Mouse (Mus musculus) MEL (cell line): ENCODE results near the gene Skap2. TPM values are rescaled to one million over a fixed set of nuclear protein-coding genes. Genes with fewer than 3 reads are reported as not detected.

Experiments
- DNase-seq: peaks from one replicate; pipeline ENCODE4 v3.0.0; 2011; ENCODE audit warnings: low read depth, low spot score
- H3K27ac ChIP-seq: 2 replicates; pipeline ENCODE4 v1.5.1; 2012; ENCODE audit warnings: low read depth, mild to moderate bottlenecking, control low read depth, low read length, moderate library complexity; ENCODE audit not compliant: control insufficient read depth
- H3K27me3 ChIP-seq, 2 experiments: fragments of 150-350 bp in 1 of 2; sonication (generic) in 1 of 2; 2 replicates each; pipeline ENCODE4 v1.6.1; 2012; ENCODE audit warnings: low read length in 2 of 2, mild to moderate bottlenecking in 2 of 2, improper control_type of control experiment in 1 of 2, moderate library complexity in 1 of 2; ENCODE audit not compliant: insufficient read depth in 2 of 2, control insufficient read depth in 1 of 2
- H3K36me3 ChIP-seq, 2 experiments: 2 replicates each; pipeline ENCODE4 v1.6.1; 2012 to 2014; ENCODE audit warnings: low read length in 2 of 2, improper control_type of control experiment in 1 of 2, inconsistent platforms in 1 of 2, mild to moderate bottlenecking in 1 of 2; ENCODE audit not compliant: insufficient read depth in 2 of 2, control insufficient read depth in 1 of 2
- H3K4me1 ChIP-seq, 2 experiments: fragments of 150-350 bp in 1 of 2; sonication (generic) in 1 of 2; 2 replicates each; pipeline ENCODE4 v1.6.1; 2012; ENCODE audit warnings: low read length in 2 of 2, improper control_type of control experiment in 1 of 2, mild to moderate bottlenecking in 1 of 2; ENCODE audit not compliant: insufficient read depth in 2 of 2, control insufficient read depth in 1 of 2
- H3K4me3 ChIP-seq, 2 experiments: fragments of 150-350 bp in 1 of 2; sonication (generic) in 1 of 2; 2 replicates each; pipeline ENCODE4 v1.5.1; 2012; ENCODE audit warnings: low read depth in 2 of 2, low read length in 2 of 2, mild to moderate bottlenecking in 2 of 2, moderate library complexity in 2 of 2, control low read depth in 1 of 2, improper control_type of control experiment in 1 of 2; ENCODE audit not compliant: control insufficient read depth in 1 of 2, insufficient read depth in 1 of 2
- H3K79me2 ChIP-seq: 2 replicates; pipeline ENCODE4 v1.6.1; 2012; ENCODE audit warnings: mild to moderate bottlenecking, low read length, moderate library complexity; ENCODE audit not compliant: control insufficient read depth, poor library complexity, insufficient read depth
- H3K9ac ChIP-seq: 2 replicates; pipeline ENCODE4 v1.6.1; 2012; ENCODE audit warnings: low read depth, mild to moderate bottlenecking, control low read depth, low read length, moderate library complexity; ENCODE audit not compliant: control insufficient read depth, poor library complexity, severe bottlenecking
- H3K9me3 ChIP-seq: fragments of 150-350 bp; sonication (generic); replicated peaks from 2 replicates; pipeline ENCODE4 v1.6.1; 2012; ENCODE audit warnings: mild to moderate bottlenecking, low read length, improper control_type of control experiment, moderate library complexity; ENCODE audit not compliant: insufficient read depth
- BHLHE40 ChIP-seq: IDR thresholded peaks from 2 replicates; pipeline ENCODE4 v1.6.1; 2012; ENCODE audit warnings: low read depth, mild to moderate bottlenecking, inconsistent platforms, low read length, improper control_type of control experiment, borderline replicate concordance
- CHD1 ChIP-seq: IDR thresholded peaks from 2 replicates; pipeline ENCODE4 v1.6.1; 2012; ENCODE audit warnings: low read depth, mild to moderate bottlenecking, inconsistent platforms, low read length, improper control_type of control experiment
- CHD2 ChIP-seq: IDR thresholded peaks from 2 replicates; pipeline ENCODE4 v1.6.1; 2011; ENCODE audit warnings: low read length, improper control_type of control experiment
- CTCF ChIP-seq, 3 experiments: IDR thresholded peaks in 2 of 3; conservative IDR thresholded peaks in 1 of 3; 2 replicates each; pipeline ENCODE4 v1.5.1; 2011 to 2012; ENCODE audit warnings: low read length in 3 of 3, low read depth in 2 of 3, mild to moderate bottlenecking in 2 of 3, improper control_type of control experiment in 1 of 3, inconsistent platforms in 1 of 3, mixed read lengths in 1 of 3, moderate library complexity in 1 of 3; ENCODE audit not compliant: control insufficient read depth in 1 of 3, insufficient read depth in 1 of 3, poor library complexity in 1 of 3, severe bottlenecking in 1 of 3
- E2F4 ChIP-seq: IDR thresholded peaks from 2 replicates; pipeline ENCODE4 v1.6.1; 2011; ENCODE audit warnings: low read depth, low read length, improper control_type of control experiment, borderline replicate concordance
- EP300 ChIP-seq, 2 experiments: IDR thresholded peaks; 2 replicates each; pipeline ENCODE4 v1.6.1; 2011; ENCODE audit warnings: improper control_type of control experiment in 2 of 2, low read length in 2 of 2, low read depth in 1 of 2, mild to moderate bottlenecking in 1 of 2
- ETS1 ChIP-seq: IDR thresholded peaks from 2 replicates; pipeline ENCODE4 v1.6.1; 2012; ENCODE audit warnings: low read depth, mild to moderate bottlenecking, inconsistent platforms, low read length, improper control_type of control experiment, moderate library complexity
- GABPA ChIP-seq: IDR thresholded peaks from 2 replicates; pipeline ENCODE4 v1.6.1; 2012; ENCODE audit warnings: low read depth, mild to moderate bottlenecking, inconsistent platforms, low read length, improper control_type of control experiment, moderate library complexity
- GATA1 ChIP-seq: IDR thresholded peaks from 2 replicates; pipeline ENCODE4 v1.6.1; 2011; ENCODE audit warnings: low read depth, low read length, improper control_type of control experiment
- JUND ChIP-seq: IDR thresholded peaks from 2 replicates; pipeline ENCODE4 v1.6.1; 2011; ENCODE audit warnings: low read depth, mild to moderate bottlenecking, improper control_type of control experiment, low read length
- KAT2A ChIP-seq: conservative IDR thresholded peaks from 2 replicates; pipeline ENCODE4 v1.6.1; 2012; ENCODE audit warnings: low read depth, low read length, improper control_type of control experiment, inconsistent platforms
- MAFK ChIP-seq: IDR thresholded peaks from 2 replicates; pipeline ENCODE4 v1.6.1; 2011; ENCODE audit warnings: low read depth, mild to moderate bottlenecking, low read length, improper control_type of control experiment, borderline replicate concordance
- MAX ChIP-seq: IDR thresholded peaks from 2 replicates; pipeline ENCODE4 v1.6.1; 2011; ENCODE audit warnings: low read length, improper control_type of control experiment
- MAZ ChIP-seq: IDR thresholded peaks from 2 replicates; pipeline ENCODE4 v1.6.1; 2012; ENCODE audit warnings: low read depth, mild to moderate bottlenecking, inconsistent platforms, low read length, improper control_type of control experiment
- MEF2A ChIP-seq: IDR thresholded peaks from 2 replicates; pipeline ENCODE4 v1.6.1; 2014; ENCODE audit warnings: low read depth, mild to moderate bottlenecking, inconsistent platforms, low read length, improper control_type of control experiment; ENCODE audit not compliant: poor library complexity, insufficient replicate concordance, severe bottlenecking; ENCODE audit errors: extremely low read depth
- MXI1 ChIP-seq: IDR thresholded peaks from 2 replicates; pipeline ENCODE4 v1.6.1; 2011; ENCODE audit warnings: mild to moderate bottlenecking, low read depth, low read length, improper control_type of control experiment
- MYC ChIP-seq: IDR thresholded peaks from 2 replicates; pipeline ENCODE4 v1.6.1; 2011; ENCODE audit warnings: low read depth, mild to moderate bottlenecking, low read length, improper control_type of control experiment, moderate library complexity
- NELFE ChIP-seq: IDR thresholded peaks from 2 replicates; pipeline ENCODE4 v1.6.1; 2011; ENCODE audit warnings: low read depth, low read length, improper control_type of control experiment
- NRF1 ChIP-seq: IDR thresholded peaks from 2 replicates; pipeline ENCODE4 v1.6.1; 2014; ENCODE audit warnings: low read depth, mild to moderate bottlenecking, inconsistent platforms, low read length, improper control_type of control experiment, moderate library complexity; ENCODE audit not compliant: poor library complexity, insufficient read depth, severe bottlenecking
- POLR2A ChIP-seq, 2 experiments: IDR thresholded peaks; 2 replicates each; pipeline ENCODE4 v1.6.1; 2011 to 2012; ENCODE audit warnings: low read length in 2 of 2, mild to moderate bottlenecking in 2 of 2, control low read depth in 1 of 2, improper control_type of control experiment in 1 of 2, low read depth in 1 of 2, moderate library complexity in 1 of 2; ENCODE audit not compliant: control insufficient read depth in 1 of 2, insufficient read depth in 1 of 2, poor library complexity in 1 of 2
- POLR2AphosphoS2 ChIP-seq: IDR thresholded peaks from 2 replicates; pipeline ENCODE4 v1.6.1; 2011; ENCODE audit warnings: low read length, improper control_type of control experiment
- POLR2AphosphoS5 ChIP-seq: IDR thresholded peaks from 2 replicates; pipeline ENCODE4 v1.6.1; 2012; ENCODE audit warnings: low read depth, borderline replicate concordance, mild to moderate bottlenecking, inconsistent platforms, low read length, moderate library complexity, mixed read lengths
- RCOR1 ChIP-seq: IDR thresholded peaks from 2 replicates; pipeline ENCODE4 v1.6.1; 2012; ENCODE audit warnings: low read depth, mild to moderate bottlenecking, inconsistent platforms, low read length, improper control_type of control experiment
- SMC3 ChIP-seq: IDR thresholded peaks from 2 replicates; pipeline ENCODE4 v1.6.1; 2011; ENCODE audit warnings: low read depth, low read length, improper control_type of control experiment
- TAL1 ChIP-seq: IDR thresholded peaks from 2 replicates; pipeline ENCODE4 v1.6.1; 2012; ENCODE audit warnings: mild to moderate bottlenecking, inconsistent platforms, low read length, moderate library complexity, mixed read lengths
- TBP ChIP-seq: IDR thresholded peaks from 2 replicates; pipeline ENCODE4 v1.8.0; 2011; ENCODE audit warnings: low read depth, low read length, improper control_type of control experiment
- TCF12 ChIP-seq: IDR thresholded peaks from 2 replicates; pipeline ENCODE4 v1.6.1; 2014; ENCODE audit warnings: low read depth, mild to moderate bottlenecking, inconsistent platforms, low read length, improper control_type of control experiment, moderate library complexity
- UBTF ChIP-seq: IDR thresholded peaks from 2 replicates; pipeline ENCODE4 v1.6.1; 2012; ENCODE audit warnings: low read depth, mild to moderate bottlenecking, inconsistent platforms, low read length, improper control_type of control experiment, moderate library complexity, borderline replicate concordance; ENCODE audit not compliant: insufficient read depth
- USF1 ChIP-seq: IDR thresholded peaks from 2 replicates; pipeline ENCODE4 v1.6.1; 2014; ENCODE audit warnings: low read depth, mild to moderate bottlenecking, inconsistent platforms, low read length, improper control_type of control experiment, moderate library complexity
- USF2 ChIP-seq, 2 experiments: IDR thresholded peaks; 2 replicates each; pipeline ENCODE4 v1.6.1; 2011 to 2012; ENCODE audit warnings: improper control_type of control experiment in 2 of 2, low read length in 2 of 2, borderline replicate concordance in 1 of 2, inconsistent platforms in 1 of 2, low read depth in 1 of 2, mild to moderate bottlenecking in 1 of 2; ENCODE audit not compliant: insufficient read depth in 1 of 2
- ZC3H11A ChIP-seq: IDR thresholded peaks from 2 replicates; pipeline ENCODE4 v1.6.1; 2012; ENCODE audit warnings: low read depth, mild to moderate bottlenecking, inconsistent platforms, low read length, improper control_type of control experiment
- ZKSCAN1 ChIP-seq: IDR thresholded peaks from 2 replicates; pipeline ENCODE4 v1.6.1; 2012; ENCODE audit warnings: low read depth, mild to moderate bottlenecking, inconsistent platforms, low read length, improper control_type of control experiment, moderate library complexity
- ZMIZ1 ChIP-seq: IDR thresholded peaks from 2 replicates; pipeline ENCODE4 v1.6.1; 2012; ENCODE audit warnings: low read depth, mild to moderate bottlenecking, inconsistent platforms, low read length, improper control_type of control experiment, moderate library complexity
- ZNF384 ChIP-seq: IDR thresholded peaks from 2 replicates; pipeline ENCODE4 v1.6.1; 2012; ENCODE audit warnings: low read depth, mild to moderate bottlenecking, inconsistent platforms, low read length, improper control_type of control experiment
- polyA plus RNA-seq, 2 experiments: library from polyadenylated mRNA; stranded (reverse) in 1 of 2; unstranded in 1 of 2; fragments of >175 nt in 1 of 2; fragments of >200 nt in 1 of 2; gene quantifications; 2 replicates each; pipeline versions ENCODE4 v1.2.1 to v1.2.4; 2012; ENCODE audit warnings: low replicate concordance in 2 of 2, low read depth in 1 of 2; ENCODE audit not compliant: insufficient read length in 2 of 2, insufficient read depth in 1 of 2, missing spikeins in 1 of 2
- total RNA-seq: library from RNA; depleted of rRNA; stranded (reverse); fragments of 300-350 nt; gene quantifications from 2 replicates; pipeline ENCODE4 v1.2.3, GENCODE M21; 2012; rRNA removed

The Skap2 gene
- total RNA-seq (17.7 and 17.8 TPM in 2 replicates), polyA plus RNA-seq (10 to 100 TPM in 1 of 2 experiments, not detected in 1; 31.3 TPM)

- no peaks in the 10 kb centered on the region for H3K27me3 ChIP-seq
- peaks cover 0 to 12% of the 10 kb centered on the region in 2 experiments; a peak in 3 of 4 replicates for H3K4me1 ChIP-seq
- TF ChIP-seq JUND, result no peak
- TF ChIP-seq TAL1, result no peak
- TF ChIP-seq ZNF384, result no peak
- TF ChIP-seq POLR2AphosphoS2, result 0 out of 2 replicates have a peak, but pooled peaks have one; percentile 53
- no peak for TF ChIP-seq POLR2AphosphoS5
- TF ChIP-seq MAFK, result no peak
- peak; percentile 77 to 91 for TF ChIP-seq USF2 (IDR thresholded peaks at IDR 0.05; ENCODE audit: borderline replicate concordance in 1 of 2, insufficient read depth in 1 of 2, low read depth in 1 of 2, low read length in 2 of 2)
- TF ChIP-seq CHD1, result no peak
- TF ChIP-seq ZKSCAN1, result no peak
- TF ChIP-seq E2F4, result no peak
- peak; percentile 64 for TF ChIP-seq TBP
- no peak for TF ChIP-seq MEF2A
- TF ChIP-seq ETS1, result 0 out of 2 replicates have a peak, but pooled peaks have one; percentile 3
- TF ChIP-seq MXI1, result peak; percentile 51; the same call in 1 of the 2 replicates
- peak; percentile 7; the same call in 1 of the 2 replicates for TF ChIP-seq TCF12
- peak; percentile 53; the same call in 1 of the 2 replicates for TF ChIP-seq ZMIZ1
- no peak for TF ChIP-seq RCOR1
- TF ChIP-seq CHD2, result no peak
- peak; percentile 98 for TF ChIP-seq USF1
- peak; percentile 75 for TF ChIP-seq MAX
- peak; percentile 76 for TF ChIP-seq NELFE
- TF ChIP-seq EP300 (IDR thresholded peaks at IDR 0.05; ENCODE audit: low read depth in 1 of 2, low read length in 2 of 2), result no peak
- no peak for TF ChIP-seq ZC3H11A
- TF ChIP-seq NRF1, result peak; percentile 68
- 0 out of 2 replicates have a peak, but pooled peaks have one; percentile 1 for TF ChIP-seq GATA1
- no peak for TF ChIP-seq BHLHE40
- TF ChIP-seq SMC3, result no peak
- no peak for TF ChIP-seq UBTF
- TF ChIP-seq MAZ, result peak; percentile 91
- TF ChIP-seq MYC, result peak; percentile 56; the same call in 1 of the 2 replicates
- no peak for TF ChIP-seq GABPA
- TF ChIP-seq KAT2A, result peak; percentile 75; the same call in 1 of the 2 replicates
- TF ChIP-seq CTCF (IDR thresholded peaks at IDR 0.05 in 2 of 3, conservative IDR thresholded peaks at IDR 0.05 in 1 of 3; ENCODE audit: control insufficient read depth in 1 of 3, insufficient read depth in 1 of 3, low read depth in 2 of 3, low read length in 3 of 3, poor library complexity in 1 of 3, severe bottlenecking in 1 of 3), result no peak
- TF ChIP-seq POLR2A (IDR thresholded peaks at IDR 0.05; ENCODE audit: control insufficient read depth in 1 of 2, insufficient read depth in 1 of 2, low read depth in 1 of 2, low read length in 2 of 2, poor library complexity in 1 of 2), result peak in 1 of 2 experiments; percentile 59; a peak in 2 of 4 replicates
Observed at GRCm38 (mm10) chr6:52012409-52013244, at the start of gene Skap2. TSS of gene Skap2 (minus strand) at chr6:52012549.

More at GRCm38 (mm10) chr6:52012409-52013244, at the start of gene Skap2:
- Histone ChIP-seq H3K9me3 (no peaks in the 10 kb centered on the region), H3K79me2 (peaks cover 4% of the 10 kb centered on the region), H3K27ac (peak within 1 kb of the TSS; percentile 82), H3K4me3 (peak within 1 kb of the TSS; percentile 84 to 99), H3K9ac (peak within 1 kb of the TSS; percentile 89), H3K36me3 (peaks cover 0 to 11% of the 10 kb centered on the region in 2 experiments; a peak in 2 of 4 replicates)
- peak; percentile 98 for DNase-seq
